Mouse (Mus musculus): ENCODE data around the gene Bex4. TPM values are rescaled to one million over a fixed set of nuclear protein-coding genes. Genes with fewer than 3 reads are reported as not detected.
"Not testable (repeated sequence)": the region's sequence is repeated elsewhere in the genome, so short reads cannot be mapped to it uniquely, and the experiment has no call there.

Gene Bex4
- polyA plus RNA-seq (2015; fragmentation: Nextera tagmentation; extraction: Ambion mirVana): 138 and 141 TPM in 2 replicates

DNA sequence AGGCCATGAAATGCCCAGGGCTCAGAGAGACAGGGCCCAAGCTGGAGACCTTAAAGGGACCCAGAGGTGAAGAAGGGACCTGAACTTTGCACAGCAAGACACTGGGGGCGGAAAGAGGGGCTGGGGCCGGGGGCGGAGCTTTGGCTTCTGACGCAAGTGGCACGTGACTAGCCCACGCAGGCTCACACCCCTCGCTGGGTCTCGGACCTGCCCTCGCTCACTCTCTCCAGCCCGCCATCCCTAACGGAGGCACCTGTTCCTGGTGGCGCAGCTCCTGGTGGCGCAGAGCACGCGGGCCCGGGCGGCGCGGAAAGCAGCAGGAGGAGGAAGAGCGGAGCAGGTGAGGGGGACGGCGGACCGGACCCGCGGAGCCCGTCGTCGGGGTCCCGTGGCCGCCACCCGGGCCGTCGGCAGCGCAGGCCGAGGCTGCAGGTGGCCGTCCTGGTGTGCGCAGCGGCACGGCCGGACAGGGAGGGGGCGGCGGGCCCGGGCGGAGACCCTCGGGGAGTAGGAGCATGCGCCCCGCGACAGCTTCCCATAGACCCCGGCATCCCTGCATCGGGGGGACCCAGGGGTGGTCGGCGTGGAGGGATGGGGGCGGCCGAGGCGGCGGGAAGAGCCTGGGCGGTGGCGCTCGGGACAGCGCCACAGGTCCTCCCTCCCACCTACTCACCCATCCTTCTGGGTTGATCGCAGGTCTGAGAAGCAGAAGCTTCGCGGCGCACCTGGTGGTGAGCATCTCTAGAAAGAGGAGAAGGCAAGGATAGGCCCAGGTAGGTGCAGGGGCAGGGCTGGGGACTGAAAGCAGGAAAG lies at the start of gene Bex4:
TSS of gene Bex4 (plus strand) at position 170 of the 813 bp plus-strand sequence.
- H3K9ac ChIP-seq (replicated peaks): peak within 1 kb of the TSS; percentile 40
- H3K4me1 ChIP-seq; H3K27me3 ChIP-seq; H3K36me3 ChIP-seq; H3K27ac ChIP-seq (replicated peaks); H3K9me3 ChIP-seq: not testable (repeated sequence)
- peak within 1 kb of the TSS; percentile 42 for H3K4me3 ChIP-seq
- ATAC-seq (replicated peaks): peak; percentile 94
- WGBS: 51% methylated on average over 12 of the region's 64 CpGs
- H3K4me2 ChIP-seq (replicated peaks): peak within 1 kb of the TSS; percentile 42

DNA sequence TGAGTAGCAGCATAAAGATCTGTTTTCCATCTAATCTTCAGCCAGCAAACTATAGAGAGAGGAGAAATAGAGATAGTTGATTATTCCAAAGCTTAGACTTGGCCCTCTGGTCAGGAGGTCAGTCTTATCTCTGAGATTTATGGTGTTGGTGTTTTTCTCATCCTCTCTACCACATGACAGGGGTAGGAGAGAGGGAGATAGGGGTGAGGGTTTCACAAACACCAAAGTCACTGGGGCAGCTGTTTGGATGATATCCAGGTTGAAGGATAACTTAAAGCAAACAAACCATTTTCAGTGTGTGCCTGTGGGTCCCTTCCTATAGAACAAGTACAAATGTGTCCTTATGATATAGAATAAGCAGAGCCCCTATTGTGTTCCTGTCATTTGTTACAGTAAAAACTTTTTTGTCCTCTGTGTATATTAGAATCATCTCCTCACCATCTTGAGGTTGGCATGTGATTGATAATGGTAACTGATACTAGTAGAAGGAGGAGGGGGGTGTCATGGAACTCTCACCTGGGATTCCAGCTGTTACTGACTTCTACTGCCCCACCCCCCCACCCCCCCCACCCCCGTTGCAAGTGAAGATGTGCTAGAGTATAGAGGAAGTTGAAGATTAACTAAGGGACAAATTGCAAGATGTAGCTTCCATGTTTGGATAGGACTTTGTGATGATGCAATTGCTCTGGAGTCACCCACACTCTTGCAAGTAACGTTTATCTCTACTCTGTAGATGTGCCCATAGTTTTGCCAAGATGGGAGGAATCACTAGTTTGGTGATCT lies 46.1 kb upstream of the Bex4 start:
- WGBS: 48% methylated on average over 2 of the region's 2 CpGs
- Histone ChIP-seq H3K9me3 (no peaks in the 10 kb centered on the region), H3K4me1 (no peaks in the 10 kb centered on the region), H3K27ac (replicated peaks) (no peak overlapping the region), H3K4me3 (no peak overlapping the region), H3K36me3 (no peaks in the 10 kb centered on the region), H3K4me2 (replicated peaks) (no peak overlapping the region), H3K27me3 (no peaks in the 10 kb centered on the region), H3K9ac (replicated peaks) (no peak overlapping the region)
- no peak for ATAC-seq (replicated peaks)

DNA sequence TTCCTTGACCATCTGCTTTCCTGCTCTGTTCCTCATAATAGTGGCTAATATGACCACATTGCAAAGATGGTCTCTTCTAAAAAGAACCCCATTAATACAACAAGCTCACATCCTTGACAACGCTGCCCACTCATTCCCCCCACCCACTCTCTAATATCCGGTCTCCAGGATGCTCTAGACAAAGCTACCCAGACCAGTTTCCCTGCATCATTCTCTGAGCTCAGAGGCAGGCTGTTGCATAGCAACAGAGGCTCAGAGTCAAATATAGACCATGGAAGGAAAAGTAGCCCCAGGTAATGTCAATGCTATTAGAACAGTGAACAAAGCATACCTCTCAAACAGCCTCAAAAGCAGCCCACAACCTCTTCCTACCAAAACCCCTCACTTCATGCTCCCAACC lies 44.4 kb upstream of the Bex4 start:
- Histone ChIP-seq H3K36me3 (no peaks in the 10 kb centered on the region), H3K9me3 (no peaks in the 10 kb centered on the region), H3K4me3 (no peak overlapping the region), H3K27me3 (no peaks in the 10 kb centered on the region), H3K9ac (replicated peaks) (no peak overlapping the region), H3K4me2 (replicated peaks) (no peak overlapping the region), H3K27ac (replicated peaks) (no peak overlapping the region; the same call in 1 of the 2 replicates), H3K4me1 (no peaks in the 10 kb centered on the region)
- 44% methylated on average over 2 of the region's 2 CpGs for WGBS
- ATAC-seq (replicated peaks): peak; percentile 68; the same call in 1 of the 2 replicates

DNA sequence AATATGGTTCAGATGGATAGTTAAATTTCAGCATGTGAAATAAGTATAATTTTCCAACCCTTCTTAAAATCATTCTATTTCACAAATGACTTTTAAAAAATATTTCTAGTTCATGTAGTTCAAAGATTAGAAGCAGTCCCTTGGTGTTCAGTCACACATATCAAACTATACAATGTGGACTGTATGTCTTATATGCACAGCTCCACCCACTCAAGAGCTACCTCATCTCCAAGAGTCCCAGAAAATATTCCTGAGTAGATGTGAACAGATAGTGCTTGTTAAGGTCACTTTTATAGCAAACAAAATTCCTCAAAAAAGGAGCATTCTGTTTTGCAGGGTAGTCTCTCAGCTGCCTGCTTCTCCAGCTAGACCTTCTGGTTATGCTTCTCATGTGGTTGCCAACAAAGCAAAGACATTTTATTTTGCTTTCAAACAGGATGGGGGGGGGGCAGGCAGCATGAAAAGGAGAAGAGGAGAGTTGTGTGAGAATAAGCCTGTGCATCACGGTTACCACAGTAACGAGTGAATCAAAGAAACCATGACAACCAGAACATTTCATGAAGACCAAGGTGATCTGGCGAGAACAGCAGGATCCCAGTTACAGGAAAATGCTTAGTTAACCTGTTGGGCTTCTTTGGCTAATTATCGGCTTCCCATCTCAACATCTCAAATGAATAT lies 34.6 kb upstream of the Bex4 start:
- Histone ChIP-seq H3K36me3 (no peaks in the 10 kb centered on the region), H3K4me3 (no peak overlapping the region), H3K4me1 (no peaks in the 10 kb centered on the region), H3K9ac (replicated peaks) (no peak overlapping the region), H3K27me3 (no peaks in the 10 kb centered on the region), H3K4me2 (replicated peaks) (no peak overlapping the region), H3K27ac (replicated peaks) (peak overlapping the region; percentile 21; the same call in 1 of the 2 replicates), H3K9me3 (no peaks in the 10 kb centered on the region)
- 35% methylated on average over 4 of the region's 4 CpGs for WGBS
- peak; percentile 66 for ATAC-seq (replicated peaks)

DNA sequence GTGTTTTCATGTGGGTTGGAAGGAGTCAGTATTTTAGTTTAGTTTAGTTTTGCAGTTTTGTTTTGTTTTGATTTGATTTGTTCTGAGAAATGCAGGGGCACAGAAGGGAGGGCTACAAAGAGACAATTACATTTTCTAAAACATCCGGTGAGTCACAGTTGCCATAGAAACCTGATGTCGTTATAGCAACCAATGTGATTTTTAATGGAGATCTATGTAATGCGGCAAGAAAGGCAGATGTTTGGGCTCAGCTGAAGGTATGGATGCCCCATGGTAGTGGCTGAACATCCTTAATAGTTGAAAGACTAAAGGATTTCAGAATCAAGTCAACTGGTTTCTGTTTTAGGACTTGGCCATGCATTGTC lies 34.1 kb upstream of the Bex4 start:
- peak; percentile 53 for ATAC-seq (replicated peaks)
- Histone ChIP-seq H3K4me1 (no peaks in the 10 kb centered on the region), H3K9me3 (no peaks in the 10 kb centered on the region), H3K4me2 (replicated peaks) (no peak overlapping the region), H3K9ac (replicated peaks) (no peak overlapping the region), H3K27me3 (no peaks in the 10 kb centered on the region), H3K36me3 (no peaks in the 10 kb centered on the region), H3K27ac (replicated peaks) (peak overlapping the region; percentile 21; the same call in 1 of the 2 replicates), H3K4me3 (no peak overlapping the region)
- 36% methylated on average over 3 of the region's 3 CpGs for WGBS

DNA sequence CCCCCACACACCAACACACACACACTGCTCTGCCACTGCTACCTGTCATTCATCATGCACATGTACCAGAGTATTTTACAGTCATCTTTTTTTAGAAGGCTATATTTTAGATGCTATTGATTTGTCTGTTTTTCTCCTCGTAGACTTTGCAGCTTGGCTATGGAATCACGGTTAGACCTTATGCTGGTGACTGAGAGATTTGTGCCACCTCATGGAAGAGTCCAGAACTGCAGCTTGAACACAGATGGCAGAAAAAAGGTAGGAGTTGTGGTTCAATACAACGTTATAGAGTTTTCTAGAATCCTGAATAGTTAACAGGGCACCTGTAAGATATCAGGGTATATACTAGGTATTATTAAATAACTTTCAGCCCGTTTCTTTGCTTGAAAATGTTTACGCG lies 30.9 kb upstream of the Bex4 start:
- peak; percentile 38; the same call in 1 of the 2 replicates for ATAC-seq (replicated peaks)

DNA sequence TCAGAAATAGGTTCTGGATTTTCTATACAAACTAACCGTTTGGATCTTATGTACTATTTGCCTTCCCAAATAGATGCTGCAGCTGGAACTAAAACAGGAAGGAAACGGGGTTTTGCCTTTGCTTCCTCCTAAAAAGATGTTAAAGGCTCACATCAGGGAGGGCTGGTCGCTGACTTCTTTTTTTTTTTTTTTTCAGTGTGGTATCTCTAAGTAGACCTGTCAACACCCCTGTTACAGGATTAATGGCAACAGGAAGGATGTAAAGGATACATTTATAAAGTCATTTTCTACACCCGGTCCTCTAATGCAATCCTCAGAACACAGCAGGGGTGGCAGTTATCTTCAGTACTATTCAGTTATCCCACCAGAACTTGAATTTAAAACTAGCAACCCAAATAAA lies 23.8 kb upstream of the Bex4 start:
- H3K4me3 ChIP-seq: peak overlapping the region; percentile 50

More for the DNA sequence above, 30.9 kb upstream of the Bex4 start:
- Histone ChIP-seq H3K36me3 (no peaks in the 10 kb centered on the region), H3K9ac (replicated peaks) (no peak overlapping the region), H3K4me1 (no peaks in the 10 kb centered on the region), H3K9me3 (no peaks in the 10 kb centered on the region), H3K4me2 (replicated peaks) (no peak overlapping the region), H3K27ac (replicated peaks) (no peak overlapping the region), H3K4me3 (no peak overlapping the region), H3K27me3 (0 out of 2 replicates have a peak, but pooled peaks cover 4% of the 10 kb centered on the region)
- WGBS: 43% methylated on average over 6 of the region's 6 CpGs

DNA sequence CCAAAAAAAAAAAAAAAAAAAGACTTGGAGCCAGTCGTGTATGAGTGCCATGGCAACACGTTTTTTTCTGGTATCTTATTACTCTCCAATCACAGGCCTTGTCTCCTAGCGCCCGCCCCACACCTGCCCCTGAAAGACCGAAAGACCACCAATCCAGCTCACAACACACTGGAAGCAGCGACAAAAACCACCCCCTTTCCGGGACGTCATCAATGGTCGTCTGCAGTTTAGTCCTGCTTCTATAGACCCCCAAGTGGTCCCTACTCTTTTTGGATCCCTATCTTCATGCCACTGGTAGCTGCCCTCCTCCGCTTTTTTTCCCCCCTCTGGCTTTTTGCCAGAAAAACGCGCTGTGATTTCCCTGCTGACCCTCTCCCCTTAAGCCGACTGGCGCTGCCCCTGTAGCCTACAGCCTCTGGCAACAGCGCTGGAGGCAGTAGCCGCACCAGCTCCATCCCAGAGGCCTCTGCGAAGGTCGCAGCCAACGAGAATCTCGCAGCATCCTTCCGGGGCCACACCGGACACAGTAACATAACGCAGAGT lies 23.3 kb upstream of the Bex4 start:
- no peaks in the 10 kb centered on the region for H3K4me1 ChIP-seq
- WGBS: 25% methylated on average over 23 of the region's 23 CpGs
- H3K36me3 ChIP-seq: no peaks in the 10 kb centered on the region
- H3K9me3 ChIP-seq: no peaks in the 10 kb centered on the region
- H3K4me3 ChIP-seq: peak overlapping the region; percentile 50
- H3K27me3 ChIP-seq: no peaks in the 10 kb centered on the region
- H3K27ac ChIP-seq (replicated peaks): peak overlapping the region; percentile 89
- H3K4me2 ChIP-seq (replicated peaks): peak overlapping the region; percentile 51
- peak; percentile 100 for ATAC-seq (replicated peaks)
- peak overlapping the region; percentile 53 for H3K9ac ChIP-seq (replicated peaks)

More for the DNA sequence above, 23.8 kb upstream of the Bex4 start:
- Histone ChIP-seq H3K36me3 (no peaks in the 10 kb centered on the region), H3K9ac (replicated peaks) (no peak overlapping the region), H3K9me3 (no peaks in the 10 kb centered on the region), H3K27ac (replicated peaks) (no peak overlapping the region), H3K4me1 (no peaks in the 10 kb centered on the region), H3K27me3 (0 out of 2 replicates have a peak, but pooled peaks cover 3% of the 10 kb centered on the region), H3K4me2 (replicated peaks) (peak overlapping the region; percentile 51)
- WGBS: 40% methylated on average over 4 of the region's 4 CpGs
- ATAC-seq (replicated peaks): no peak

DNA sequence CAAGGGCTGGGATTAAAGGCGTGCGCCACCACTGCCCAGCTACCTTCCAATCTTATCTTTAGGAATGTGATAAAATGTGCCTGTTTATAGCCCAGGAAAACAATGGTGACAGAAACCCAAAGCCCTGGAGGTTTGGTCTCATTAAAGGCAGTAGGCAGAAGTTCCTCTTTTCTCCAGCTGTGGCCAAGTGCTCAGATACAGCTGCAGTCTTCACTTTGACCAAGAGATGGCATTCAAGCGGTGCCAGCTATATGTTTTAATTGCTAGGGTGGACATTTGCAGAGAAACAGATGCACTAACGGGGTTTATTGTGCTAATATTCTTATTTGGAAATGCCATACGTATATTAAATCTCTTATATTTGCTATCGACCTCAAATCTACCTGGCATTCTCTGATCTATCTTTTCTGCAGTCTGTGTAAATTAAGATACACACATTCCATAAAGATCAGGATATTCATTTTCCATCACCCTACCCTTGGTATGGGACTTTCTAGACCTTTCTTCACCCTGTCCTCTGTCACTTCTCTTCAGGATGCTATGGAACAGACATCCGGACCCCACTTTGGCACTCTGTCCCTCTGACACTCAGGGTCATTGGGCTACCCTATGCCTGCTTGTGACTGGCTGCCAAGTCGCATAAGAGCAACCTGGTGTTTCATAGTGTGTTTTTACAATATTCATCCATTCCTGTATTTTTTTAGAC lies 11.6 kb upstream of the Bex4 start:
- Histone ChIP-seq H3K36me3 (no peaks in the 10 kb centered on the region), H3K4me3 (no peak overlapping the region), H3K27ac (replicated peaks) (no peak overlapping the region), H3K9me3 (no peaks in the 10 kb centered on the region), H3K4me2 (replicated peaks) (no peak overlapping the region), H3K27me3 (no peaks in the 10 kb centered on the region), H3K4me1 (no peaks in the 10 kb centered on the region), H3K9ac (replicated peaks) (no peak overlapping the region)
- WGBS: 64% methylated on average over 8 of the region's 8 CpGs
- ATAC-seq (replicated peaks): no peak

DNA sequence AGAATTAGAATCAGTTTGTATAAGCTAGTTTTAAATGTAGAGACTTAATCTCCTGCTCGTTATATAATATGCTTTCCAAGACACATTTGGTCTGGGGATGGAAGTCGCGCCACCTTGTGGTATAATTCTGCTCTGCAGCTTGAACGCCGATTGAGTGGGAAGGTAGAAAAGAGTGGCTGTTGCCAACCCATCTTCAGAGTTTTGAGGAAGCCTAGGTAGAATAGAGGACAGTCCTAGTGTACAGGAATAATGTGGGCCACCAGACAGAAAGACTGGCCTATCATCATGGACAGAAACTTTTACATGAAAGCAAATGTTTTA lies 11.1 kb upstream of the Bex4 start:
- ATAC-seq (replicated peaks): no peak
- Histone ChIP-seq H3K9me3 (no peaks in the 10 kb centered on the region), H3K27ac (replicated peaks) (no peak overlapping the region), H3K4me3 (no peak overlapping the region), H3K9ac (replicated peaks) (no peak overlapping the region), H3K27me3 (no peaks in the 10 kb centered on the region), H3K4me2 (replicated peaks) (no peak overlapping the region), H3K36me3 (no peaks in the 10 kb centered on the region), H3K4me1 (no peaks in the 10 kb centered on the region)
- WGBS: 23% methylated on average over 5 of the region's 5 CpGs

DNA sequence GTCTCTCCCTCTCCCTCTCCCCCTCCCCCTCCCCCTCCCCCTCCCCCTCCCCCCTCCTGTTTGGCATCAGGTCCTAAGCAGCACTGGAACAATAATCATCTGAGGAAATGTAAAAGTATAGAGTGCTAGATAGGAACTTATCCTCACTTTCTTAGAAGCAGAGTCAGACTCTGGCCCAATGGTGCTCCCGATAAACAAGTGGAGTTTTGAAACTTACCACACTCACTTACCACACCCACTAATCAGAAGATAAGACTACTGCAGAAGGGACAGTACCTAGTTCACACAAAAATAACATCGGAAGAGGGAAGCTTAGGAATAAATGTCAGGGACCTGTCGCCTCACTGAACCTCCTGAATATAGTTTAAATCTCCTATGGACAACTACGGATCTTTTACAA lies 3.2 kb upstream of the Bex4 start:
- no peak overlapping the region for H3K27ac ChIP-seq (replicated peaks)
- no peaks in the 10 kb centered on the region for H3K9me3 ChIP-seq
- 92% methylated on average over 4 of the region's 4 CpGs for WGBS
- H3K4me2 ChIP-seq (replicated peaks): no peak overlapping the region
- no peaks in the 10 kb centered on the region for H3K36me3 ChIP-seq
- no peaks in the 10 kb centered on the region for H3K4me1 ChIP-seq
- H3K27me3 ChIP-seq: no peaks in the 10 kb centered on the region
- ATAC-seq (replicated peaks): no peak
- H3K9ac ChIP-seq (replicated peaks): no peak overlapping the region
- no peak overlapping the region for H3K4me3 ChIP-seq

Data from forebrain, embryonic 15.5 days (tissue).